Mouse (Mus musculus) ovary, adult 18-20 months (tissue): ENCODE measurements at regions not wholly inside any gene's neighbourhood (a gene's known extent, or its start where the extent isn't known, plus 50 kb on each side); places are given as distances from the start of the nearest gene placed in this dataset.

Experiments
- DNase-seq: peaks from one replicate; pipeline ENCODE4 v3.0.0; 2022; ENCODE audit warnings: low spot score, mixed read lengths

- DNase-seq = no peak
Observed at GRCm38 (mm10) chr15:56820977-56821579, 656.3 kb downstream of the Slc22a22 start.

GRCm38 (mm10) chr15:56820256-56820976 is 657.0 kb downstream of the Slc22a22 start:
- DNase-seq = no peak

GRCm38 (mm10) chr15:56818158-56818690 is 659.2 kb downstream of the Slc22a22 start:
- no peak for DNase-seq

GRCm38 (mm10) chr15:56817204-56818157 is 659.9 kb downstream of the Slc22a22 start:
- no peak for DNase-seq

- no peak for DNase-seq
Observed at GRCm38 (mm10) chr15:56813876-56814275, 663.5 kb downstream of the Slc22a22 start.

GRCm38 (mm10) chr15:56810151-56810550 is 667.3 kb downstream of the Slc22a22 start:
- no peak for DNase-seq

- DNase-seq = no peak
Observed at GRCm38 (mm10) chr15:56807611-56808010, 669.8 kb downstream of the Slc22a22 start.

- no peak for DNase-seq
Observed at GRCm38 (mm10) chr15:56801933-56802332, 675.5 kb downstream of the Slc22a22 start.

GRCm38 (mm10) chr15:56775431-56775830 is 702.0 kb downstream of the Slc22a22 start:
- no peak for DNase-seq

- DNase-seq = no peak
Observed at GRCm38 (mm10) chr15:56774648-56775393, 702.6 kb downstream of the Slc22a22 start.

GRCm38 (mm10) chr15:56766356-56766755 is 711.1 kb downstream of the Slc22a22 start:
- no peak for DNase-seq

- peak; percentile 6 for DNase-seq
Observed at GRCm38 (mm10) chr15:56764957-56765482, 712.4 kb downstream of the Slc22a22 start.

- DNase-seq = no peak
Observed at GRCm38 (mm10) chr15:56764019-56764418, 713.4 kb downstream of the Slc22a22 start.

GRCm38 (mm10) chr15:56746698-56747097 is 730.7 kb downstream of the Slc22a22 start:
- no peak for DNase-seq

- no peak for DNase-seq
Observed at GRCm38 (mm10) chr15:56744915-56745314, 732.5 kb downstream of the Slc22a22 start.
